Mouse (Mus musculus): ENCODE measurements around the gene Slc2a8. TPM values are rescaled to one million over a fixed set of nuclear protein-coding genes. Genes with fewer than 3 reads are reported as not detected.

The Slc2a8 gene
- polyA plus RNA-seq, 1 experiment from 2014 or later: 20.6 TPM

DNA sequence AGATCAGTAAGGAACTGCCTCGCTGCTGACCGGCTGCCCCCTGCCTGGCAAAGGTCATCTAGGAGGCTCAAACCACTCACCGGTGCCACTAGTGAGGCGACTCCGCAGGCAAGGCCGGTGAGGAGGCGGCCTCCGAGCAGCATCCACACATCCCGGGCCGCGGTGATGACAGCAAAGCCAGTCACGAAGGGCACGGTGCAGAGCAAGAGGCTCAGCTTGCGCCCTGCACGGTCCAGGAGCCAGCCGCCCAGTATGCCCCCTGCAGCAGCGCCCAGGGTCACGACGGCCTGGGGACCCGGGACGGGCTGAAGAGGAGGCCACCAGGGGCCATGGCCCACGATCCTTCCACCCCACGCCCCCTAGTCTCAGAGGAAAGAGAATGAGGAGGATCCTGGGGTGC is 602 bp downstream of the Slc2a8 start:
- WGBS: 2% methylated on average over 23 of the region's 23 CpGs
- peak overlapping the region; percentile 85 for H3K4me3 ChIP-seq (ENCODE audit: low read length)
- H3K27ac ChIP-seq (ENCODE audit: low read length): peak overlapping the region; percentile 54; the same call in 1 of the 2 replicates
- peak overlapping the region; percentile 100 for H3K4me2 ChIP-seq (ENCODE audit: low read depth, low read length)
- ATAC-seq (ENCODE audit: low read depth): peak; percentile 35
- H3K9ac ChIP-seq (ENCODE audit: low read length): peak overlapping the region; percentile 88
- no peaks in the 10 kb centered on the region for H3K27me3 ChIP-seq (ENCODE audit: control insufficient read depth, insufficient read depth, low read depth, low read length)
- no peaks in the 10 kb centered on the region for H3K9me3 ChIP-seq (ENCODE audit: control insufficient read depth, low read length)
- no peaks in the 10 kb centered on the region for H3K36me3 ChIP-seq (ENCODE audit: control insufficient read depth, insufficient read depth, low read length)
- peaks cover 7% of the 10 kb centered on the region for H3K4me1 ChIP-seq (replicated peaks; ENCODE audit: control insufficient read depth, insufficient read depth, low read length)

GRCm38 (mm10) chr2:32979675-32980074 is 2.2 kb downstream of the Slc2a8 start:
- Histone ChIP-seq H3K9me3 (ENCODE audit: control insufficient read depth, low read length) (no peaks in the 10 kb centered on the region), H3K4me3 (ENCODE audit: low read length) (no peak overlapping the region), H3K9ac (ENCODE audit: low read length) (no peak overlapping the region), H3K27me3 (ENCODE audit: control insufficient read depth, insufficient read depth, low read depth, low read length) (no peaks in the 10 kb centered on the region), H3K4me2 (ENCODE audit: low read depth, low read length) (no peak overlapping the region), H3K36me3 (ENCODE audit: control insufficient read depth, insufficient read depth, low read length) (peaks cover 2% of the 10 kb centered on the region; the same call in 1 of the 2 replicates), H3K4me1 (replicated peaks; ENCODE audit: control insufficient read depth, insufficient read depth, low read length) (peaks cover 7% of the 10 kb centered on the region), H3K27ac (ENCODE audit: low read length) (no peak overlapping the region)
- ATAC-seq (ENCODE audit: low read depth): no peak
- WGBS: 81% methylated on average over 7 of the region's 7 CpGs

DNA sequence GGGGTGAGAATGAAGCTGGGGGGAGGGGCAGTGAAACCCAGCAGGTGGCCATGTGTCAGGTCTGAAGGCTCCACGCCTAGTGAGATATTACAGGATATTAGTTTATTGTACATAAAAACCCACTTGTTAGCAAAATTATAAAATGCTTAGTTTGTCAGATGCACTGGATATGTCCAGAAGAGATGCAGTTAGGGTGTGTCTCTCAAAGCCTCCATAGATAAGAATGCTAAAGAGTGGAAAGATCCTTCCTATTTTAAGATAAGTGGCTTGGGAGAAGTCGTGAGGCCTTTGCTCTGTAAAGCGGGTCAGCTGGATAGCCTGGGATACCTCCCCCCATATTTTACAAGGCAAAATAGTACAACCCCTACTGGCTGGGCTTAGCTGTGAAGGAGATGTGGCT is 3.2 kb downstream of the Slc2a8 start:
- Histone ChIP-seq H3K4me2 (ENCODE audit: low read depth, low read length) (no peak overlapping the region), H3K36me3 (ENCODE audit: control insufficient read depth, insufficient read depth, low read length) (peaks cover 5% of the 10 kb centered on the region; the same call in 1 of the 2 replicates), H3K27me3 (ENCODE audit: control insufficient read depth, insufficient read depth, low read depth, low read length) (no peaks in the 10 kb centered on the region), H3K4me1 (replicated peaks; ENCODE audit: control insufficient read depth, insufficient read depth, low read length) (peaks cover 7% of the 10 kb centered on the region), H3K4me3 (ENCODE audit: low read length) (no peak overlapping the region), H3K27ac (ENCODE audit: low read length) (no peak overlapping the region), H3K9ac (ENCODE audit: low read length) (no peak overlapping the region), H3K9me3 (ENCODE audit: control insufficient read depth, low read length) (no peaks in the 10 kb centered on the region)
- ATAC-seq (ENCODE audit: low read depth): no peak
- 77% methylated on average over 3 of the region's 3 CpGs for WGBS

- Histone ChIP-seq H3K4me3 (ENCODE audit: low read length) (no peak overlapping the region), H3K27me3 (ENCODE audit: control insufficient read depth, insufficient read depth, low read depth, low read length) (no peaks in the 10 kb centered on the region), H3K27ac (ENCODE audit: low read length) (no peak overlapping the region), H3K9ac (ENCODE audit: low read length) (no peak overlapping the region), H3K9me3 (ENCODE audit: control insufficient read depth, low read length) (no peaks in the 10 kb centered on the region), H3K4me1 (replicated peaks; ENCODE audit: control insufficient read depth, insufficient read depth, low read length) (peaks cover 7% of the 10 kb centered on the region), H3K36me3 (ENCODE audit: control insufficient read depth, insufficient read depth, low read length) (peaks cover 7% of the 10 kb centered on the region; the same call in 1 of the 2 replicates), H3K4me2 (ENCODE audit: low read depth, low read length) (no peak overlapping the region)
- whole genome bisulfite sequencing: 73% methylated on average over 5 of the region's 5 CpGs
- ATAC-seq (ENCODE audit: low read depth): no peak
Observed at GRCm38 (mm10) chr2:32977114-32977513, 4.8 kb downstream of the Slc2a8 start.

GRCm38 (mm10) chr2:32974216-32974615 is 7.7 kb downstream of the Slc2a8 start:
- Histone ChIP-seq H3K27me3 (ENCODE audit: control insufficient read depth, insufficient read depth, low read depth, low read length) (no peaks in the 10 kb centered on the region), H3K36me3 (ENCODE audit: control insufficient read depth, insufficient read depth, low read length) (peaks cover 7% of the 10 kb centered on the region; the same call in 1 of the 2 replicates), H3K4me3 (ENCODE audit: low read length) (no peak overlapping the region), H3K27ac (ENCODE audit: low read length) (no peak overlapping the region), H3K4me1 (replicated peaks; ENCODE audit: control insufficient read depth, insufficient read depth, low read length) (no peaks in the 10 kb centered on the region), H3K4me2 (ENCODE audit: low read depth, low read length) (no peak overlapping the region), H3K9ac (ENCODE audit: low read length) (no peak overlapping the region), H3K9me3 (ENCODE audit: control insufficient read depth, low read length) (no peaks in the 10 kb centered on the region)
- no peak for ATAC-seq (ENCODE audit: low read depth)
- 85% methylated on average over 8 of the region's 8 CpGs for WGBS

- no peaks in the 10 kb centered on the region for H3K9me3 ChIP-seq (ENCODE audit: control insufficient read depth, low read length)
- no peaks in the 10 kb centered on the region for H3K27me3 ChIP-seq (ENCODE audit: control insufficient read depth, insufficient read depth, low read depth, low read length)
- H3K4me3 ChIP-seq (ENCODE audit: low read length): no peak overlapping the region
- H3K27ac ChIP-seq (ENCODE audit: low read length): no peak overlapping the region
- H3K4me2 ChIP-seq (ENCODE audit: low read depth, low read length): no peak overlapping the region
- H3K9ac ChIP-seq (ENCODE audit: low read length): no peak overlapping the region
- peaks cover 7% of the 10 kb centered on the region; the same call in 1 of the 2 replicates for H3K36me3 ChIP-seq (ENCODE audit: control insufficient read depth, insufficient read depth, low read length)
- H3K4me1 ChIP-seq (replicated peaks; ENCODE audit: control insufficient read depth, insufficient read depth, low read length): peaks cover 8% of the 10 kb centered on the region
- 52% methylated on average over 9 of the region's 9 CpGs for WGBS
- ATAC-seq (ENCODE audit: low read depth): no peak
Observed at GRCm38 (mm10) chr2:32971235-32971634, 10.6 kb downstream of the Slc2a8 start.

DNA sequence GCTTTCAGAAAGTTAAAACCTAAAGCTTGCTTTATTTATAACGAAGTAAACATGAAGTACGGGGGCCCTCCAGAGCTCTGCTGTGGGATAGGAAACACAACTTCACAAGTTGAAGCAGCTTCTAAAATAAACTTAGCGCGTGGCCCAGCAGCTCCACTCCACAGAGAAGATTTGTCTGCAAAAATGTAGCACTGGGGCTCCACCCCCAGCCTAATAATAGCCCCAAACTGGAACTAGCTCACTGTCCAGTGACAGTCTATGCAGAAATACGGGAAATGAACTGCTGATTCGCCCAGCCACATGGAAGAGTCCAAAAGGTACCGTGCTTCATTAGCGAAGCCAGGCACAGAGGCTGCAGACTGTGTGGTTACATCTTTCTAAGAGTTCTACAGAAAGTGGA is 12.6 kb downstream of the Slc2a8 start:
- Histone ChIP-seq H3K4me2 (ENCODE audit: low read depth, low read length) (no peak overlapping the region), H3K4me3 (ENCODE audit: low read length) (no peak overlapping the region), H3K9ac (ENCODE audit: low read length) (peak overlapping the region; percentile 4; the same call in 1 of the 2 replicates), H3K9me3 (ENCODE audit: control insufficient read depth, low read length) (no peaks in the 10 kb centered on the region), H3K27me3 (ENCODE audit: control insufficient read depth, insufficient read depth, low read depth, low read length) (no peaks in the 10 kb centered on the region), H3K36me3 (ENCODE audit: control insufficient read depth, insufficient read depth, low read length) (peaks cover 9% of the 10 kb centered on the region), H3K27ac (ENCODE audit: low read length) (no peak overlapping the region), H3K4me1 (replicated peaks; ENCODE audit: control insufficient read depth, insufficient read depth, low read length) (peaks cover 15% of the 10 kb centered on the region)
- ATAC-seq (ENCODE audit: low read depth): no peak
- 71% methylated on average over 8 of the region's 8 CpGs for WGBS

- no peak for ATAC-seq (ENCODE audit: low read depth)
- Histone ChIP-seq H3K4me2 (ENCODE audit: low read depth, low read length) (peak overlapping the region; percentile 77; the same call in 1 of the 2 replicates), H3K9ac (ENCODE audit: low read length) (peak overlapping the region; percentile 90), H3K9me3 (ENCODE audit: control insufficient read depth, low read length) (no peaks in the 10 kb centered on the region), H3K4me1 (replicated peaks; ENCODE audit: control insufficient read depth, insufficient read depth, low read length) (peaks cover 27% of the 10 kb centered on the region), H3K27me3 (ENCODE audit: control insufficient read depth, insufficient read depth, low read depth, low read length) (no peaks in the 10 kb centered on the region), H3K27ac (ENCODE audit: low read length) (no peak overlapping the region), H3K36me3 (ENCODE audit: control insufficient read depth, insufficient read depth, low read length) (peaks cover 16% of the 10 kb centered on the region), H3K4me3 (ENCODE audit: low read length) (no peak overlapping the region; the same call in 1 of the 2 replicates)
- 73% methylated on average over 9 of the region's 9 CpGs for WGBS
Observed at GRCm38 (mm10) chr2:32968024-32968614, 13.8 kb downstream of the Slc2a8 start.

GRCm38 (mm10) chr2:32966689-32967631 is 14.9 kb downstream of the Slc2a8 start:
- no peaks in the 10 kb centered on the region for H3K9me3 ChIP-seq (ENCODE audit: control insufficient read depth, low read length)
- WGBS: under 1% methylated on average over 55 of the region's 55 CpGs
- peaks cover 33% of the 10 kb centered on the region for H3K4me1 ChIP-seq (replicated peaks; ENCODE audit: control insufficient read depth, insufficient read depth, low read length)

More at GRCm38 (mm10) chr2:32966689-32967631, 14.9 kb downstream of the Slc2a8 start:
- Histone ChIP-seq H3K4me2 (ENCODE audit: low read depth, low read length) (peak overlapping the region; percentile 77), H3K27ac (ENCODE audit: low read length) (peak overlapping the region; percentile 100), H3K27me3 (ENCODE audit: control insufficient read depth, insufficient read depth, low read depth, low read length) (no peaks in the 10 kb centered on the region), H3K9ac (ENCODE audit: low read length) (peak overlapping the region; percentile 90), H3K36me3 (ENCODE audit: control insufficient read depth, insufficient read depth, low read length) (peaks cover 18% of the 10 kb centered on the region), H3K4me3 (ENCODE audit: low read length) (peak overlapping the region; percentile 74)
- ATAC-seq (ENCODE audit: low read depth): peak; percentile 90
